Mouse (Mus musculus): ENCODE measurements around the gene Tubg1.

Tubg1 gene

DNA sequence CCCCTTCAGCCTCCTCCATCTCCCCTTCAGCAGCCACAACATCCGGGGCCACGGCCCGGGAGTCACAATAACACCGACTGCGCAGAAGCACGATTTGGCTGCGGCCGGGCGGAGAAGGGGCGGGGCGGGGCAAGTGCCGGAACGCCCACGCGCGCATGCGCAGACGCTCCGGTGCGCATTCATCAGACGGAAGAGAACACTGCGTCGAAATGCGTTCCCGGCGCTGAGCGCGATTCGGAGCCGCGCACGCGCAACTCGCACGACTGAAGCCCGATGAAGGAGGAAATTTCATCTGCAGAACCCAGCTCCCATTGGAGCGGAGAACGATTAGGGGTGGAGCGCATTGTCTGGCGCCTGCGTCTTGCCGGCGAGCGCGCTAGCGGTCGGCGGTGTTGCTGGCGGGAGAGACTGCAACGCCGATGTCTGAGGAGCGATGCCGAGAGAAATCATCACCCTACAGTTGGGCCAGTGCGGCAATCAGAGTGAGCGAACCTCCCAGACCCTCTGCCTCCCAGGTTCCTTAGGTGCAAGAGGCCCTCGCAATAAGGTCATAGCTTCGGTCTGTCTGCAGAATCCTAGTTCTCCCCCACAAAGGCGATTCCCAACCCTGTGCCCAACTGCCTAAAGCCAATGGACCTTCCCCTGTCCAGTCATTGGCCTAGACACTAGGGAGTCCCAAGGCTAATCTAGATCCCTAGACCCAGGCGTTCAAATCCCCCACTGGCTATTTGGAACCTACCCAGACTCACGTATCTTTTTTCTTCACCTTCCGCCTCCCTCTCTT, at the start of gene Tubg1, which contains the start of gene Retreg3:
Gene Tubg1, plus strand, starts transcription at position 178 of the 784 bp plus-strand sequence.
Gene Retreg3, minus strand, starts transcription at position 133 of the 784 bp plus-strand sequence.
- ATAC-seq (ENCODE audit: insufficient number of reproducible peaks, low FRiP score, low TSS enrichment) = peak; percentile 90

DNA sequence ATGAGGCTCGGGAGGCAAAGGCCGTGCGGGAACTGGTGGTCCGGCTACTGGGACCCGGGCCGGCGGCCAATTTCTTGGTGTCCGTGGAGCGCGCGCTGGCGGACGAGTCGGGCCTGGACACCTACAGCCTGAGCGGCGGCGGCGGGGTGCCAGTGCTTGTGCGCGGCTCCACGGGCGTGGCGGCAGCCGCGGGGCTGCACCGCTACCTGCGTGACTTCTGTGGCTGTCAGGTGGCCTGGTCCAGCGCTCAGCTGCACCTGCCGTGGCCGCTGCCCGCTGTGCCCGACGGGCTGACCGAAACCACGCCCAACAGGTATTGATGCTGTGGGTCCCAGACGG, 49.6 kb upstream of the Tubg1 start:
- ATAC-seq (ENCODE audit: insufficient number of reproducible peaks, low FRiP score, low TSS enrichment) = peak; percentile 22; the same call in 1 of the 2 replicates

DNA sequence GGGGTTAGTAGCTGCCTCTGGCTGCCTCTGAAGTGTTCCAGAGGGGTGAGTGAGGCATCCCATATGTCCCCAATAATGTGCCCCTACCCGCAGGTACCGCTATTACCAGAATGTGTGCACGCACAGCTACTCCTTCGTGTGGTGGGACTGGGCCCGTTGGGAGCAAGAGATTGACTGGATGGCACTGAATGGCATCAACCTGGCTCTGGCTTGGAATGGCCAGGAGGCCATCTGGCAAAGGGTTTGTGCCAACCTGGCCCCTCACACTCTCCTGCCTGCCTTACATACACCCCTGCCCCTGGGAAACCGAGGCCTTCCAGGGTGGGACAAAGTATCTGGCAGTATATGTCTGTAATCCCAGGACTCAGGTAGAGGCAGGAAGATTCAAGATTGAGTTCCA, 48.8 kb upstream of the Tubg1 start:
- no peak for ATAC-seq (ENCODE audit: insufficient number of reproducible peaks, low FRiP score, low TSS enrichment)

DNA sequence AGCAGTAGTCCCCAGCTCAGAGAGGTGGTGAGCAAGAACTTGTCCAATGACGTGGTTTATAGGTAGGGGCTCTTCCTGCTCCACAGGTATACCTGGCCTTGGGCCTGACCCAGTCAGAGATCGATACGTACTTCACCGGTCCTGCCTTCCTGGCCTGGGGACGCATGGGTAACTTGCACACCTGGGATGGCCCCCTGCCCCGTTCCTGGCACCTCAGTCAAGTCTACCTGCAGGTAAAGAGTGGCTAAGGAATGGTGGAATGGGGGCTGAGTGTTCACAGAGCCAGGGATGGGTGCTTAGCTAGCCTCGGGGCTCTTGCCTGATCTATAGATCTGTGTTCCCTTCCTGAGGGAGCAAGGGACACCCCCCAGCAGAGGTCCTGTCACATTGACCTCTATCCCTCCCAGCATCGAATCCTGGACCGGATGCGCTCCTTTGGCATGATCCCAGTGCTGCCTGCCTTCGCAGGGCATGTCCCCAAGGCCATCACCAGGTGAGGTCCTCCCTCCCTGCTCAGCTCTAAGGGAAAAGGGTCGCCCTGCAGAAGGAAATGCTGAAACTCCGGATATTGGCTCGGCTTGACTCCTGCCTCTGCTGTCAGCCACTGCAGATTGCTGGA, 47.8 kb upstream of the Tubg1 start:
- ATAC-seq (ENCODE audit: insufficient number of reproducible peaks, low FRiP score, low TSS enrichment) = no peak

DNA sequence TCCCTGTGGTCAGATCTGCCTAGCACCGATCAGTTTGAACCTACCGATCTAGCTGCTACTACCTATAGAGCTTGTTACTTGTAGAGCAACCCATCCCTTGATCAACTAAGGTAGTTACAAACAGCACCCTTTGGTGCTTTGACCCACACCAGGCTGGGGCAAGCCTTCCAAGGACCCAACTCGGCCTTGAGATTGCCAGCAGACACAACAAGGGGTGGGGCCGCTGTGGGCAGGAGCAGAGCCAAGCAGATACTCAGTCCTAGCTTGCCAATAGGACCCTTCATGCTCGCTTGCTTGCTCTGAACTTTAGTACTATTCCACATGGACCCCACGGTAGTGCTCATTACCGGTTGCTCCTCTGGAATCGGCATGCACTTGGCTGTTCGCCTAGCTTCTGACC, 41.6 kb upstream of the Tubg1 start, which contains the start of gene Hsd17b1:
Gene Hsd17b1, plus strand, starts transcription at position 291 of the 400 bp plus-strand sequence.
- no peak for ATAC-seq (ENCODE audit: insufficient number of reproducible peaks, low FRiP score, low TSS enrichment)

DNA sequence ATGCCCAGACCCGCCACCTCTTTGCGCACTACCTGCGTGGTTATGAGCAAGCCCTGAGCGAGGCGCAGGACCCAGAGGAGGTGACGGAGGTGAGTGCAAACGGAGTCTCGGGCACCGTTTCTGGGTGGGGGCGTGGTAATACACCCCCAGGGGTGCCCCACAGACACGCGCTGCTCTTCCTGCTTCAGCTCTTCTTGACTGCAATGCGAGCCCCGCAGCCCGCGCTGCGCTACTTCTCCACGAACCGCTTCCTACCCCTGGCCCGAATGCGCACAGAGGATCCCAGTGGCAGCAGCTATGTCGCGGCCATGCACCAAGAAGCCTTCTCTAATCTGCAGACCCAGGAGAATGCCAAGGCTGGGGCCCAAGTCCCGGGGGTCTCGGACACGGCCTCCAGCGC, 40.0 kb upstream of the Tubg1 start:
- ATAC-seq (ENCODE audit: insufficient number of reproducible peaks, low FRiP score, low TSS enrichment) = no peak

DNA sequence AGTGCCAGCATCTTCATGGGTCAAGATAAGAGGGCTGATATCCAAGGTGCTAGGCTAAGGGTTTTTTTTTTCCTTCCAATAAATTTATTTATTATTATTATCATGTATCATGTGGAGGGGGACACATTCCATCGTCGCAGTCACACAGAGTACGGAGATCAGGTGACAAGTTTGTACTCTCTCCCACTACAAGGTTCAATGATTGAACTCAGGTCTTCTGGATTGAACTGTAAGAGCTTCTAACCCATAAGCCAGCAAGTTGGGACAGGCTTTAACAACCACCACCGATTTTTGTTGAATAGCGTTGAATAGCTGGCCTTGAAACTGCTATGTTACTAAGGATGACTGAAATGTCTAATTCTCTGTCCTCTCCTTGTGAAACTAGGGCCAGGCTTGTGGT, 39.3 kb upstream of the Tubg1 start:
- ATAC-seq (ENCODE audit: insufficient number of reproducible peaks, low FRiP score, low TSS enrichment) = no peak

DNA sequence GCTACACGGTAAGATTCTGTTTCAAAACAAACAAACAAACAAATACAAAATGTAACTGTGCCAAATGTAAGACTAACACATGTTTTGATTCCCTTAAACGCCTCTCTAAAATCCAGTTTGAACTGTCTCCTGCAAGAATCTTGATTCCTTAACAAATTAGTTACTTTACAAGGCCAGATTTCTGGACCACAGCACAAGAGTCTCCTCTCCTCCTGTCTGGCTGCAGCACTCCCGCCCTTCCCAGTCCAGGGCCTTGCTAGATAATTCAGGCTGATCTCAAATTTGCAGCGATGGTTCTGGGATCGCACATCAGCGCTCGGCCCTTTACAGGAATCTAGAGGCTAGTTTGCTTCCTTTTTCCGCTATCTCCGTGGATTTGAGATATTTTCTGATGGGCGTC, 38.1 kb upstream of the Tubg1 start:
- ATAC-seq (ENCODE audit: insufficient number of reproducible peaks, low FRiP score, low TSS enrichment) = no peak

DNA sequence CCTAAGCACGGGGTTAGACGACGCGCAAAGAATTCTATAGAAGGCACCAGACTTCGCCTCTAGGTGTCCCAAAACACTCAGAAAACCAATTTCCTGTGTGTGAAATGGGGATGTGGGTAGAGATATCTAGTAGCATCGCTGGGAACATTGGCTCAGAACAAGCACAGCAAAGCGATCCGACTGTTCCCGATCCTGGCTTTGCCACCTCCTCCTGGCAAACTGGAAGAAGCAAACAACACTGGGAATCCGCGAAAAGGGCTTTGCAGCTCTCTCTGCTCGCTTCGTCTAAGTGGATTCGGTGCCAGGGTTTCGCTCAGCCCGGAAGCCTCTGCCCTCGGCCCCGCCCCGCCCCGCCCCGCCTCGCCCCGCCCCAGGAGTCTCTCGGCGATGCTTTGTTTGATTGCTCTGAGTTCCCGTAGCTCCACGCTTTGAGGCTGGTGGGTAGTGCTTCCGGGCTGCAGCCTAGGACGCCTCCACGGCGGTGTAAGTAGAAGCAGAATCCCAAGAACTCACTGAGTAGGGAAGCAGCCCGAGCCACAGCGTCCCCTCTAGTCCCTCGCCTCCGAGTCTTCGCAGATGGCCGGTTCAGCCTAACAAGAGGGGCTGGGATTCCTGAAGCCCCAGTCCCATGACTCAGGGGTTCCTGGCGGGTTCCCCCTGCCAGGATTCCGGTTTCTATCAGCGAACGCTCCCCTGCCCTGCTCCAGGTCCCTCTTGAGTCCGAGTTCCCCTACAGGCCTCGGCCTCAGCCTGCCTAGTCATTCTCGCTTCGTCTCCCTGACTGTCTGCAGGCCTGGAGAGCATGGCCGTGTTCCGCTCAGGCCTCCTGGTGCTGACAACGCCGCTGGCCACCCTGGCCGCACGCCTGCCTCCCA, 37.3 kb upstream of the Tubg1 start, which contains the start of gene Coasy:
Gene Coasy, plus strand, starts transcription at position 358 of the 875 bp plus-strand sequence.
- peak; percentile 69 for ATAC-seq (ENCODE audit: insufficient number of reproducible peaks, low FRiP score, low TSS enrichment)

DNA sequence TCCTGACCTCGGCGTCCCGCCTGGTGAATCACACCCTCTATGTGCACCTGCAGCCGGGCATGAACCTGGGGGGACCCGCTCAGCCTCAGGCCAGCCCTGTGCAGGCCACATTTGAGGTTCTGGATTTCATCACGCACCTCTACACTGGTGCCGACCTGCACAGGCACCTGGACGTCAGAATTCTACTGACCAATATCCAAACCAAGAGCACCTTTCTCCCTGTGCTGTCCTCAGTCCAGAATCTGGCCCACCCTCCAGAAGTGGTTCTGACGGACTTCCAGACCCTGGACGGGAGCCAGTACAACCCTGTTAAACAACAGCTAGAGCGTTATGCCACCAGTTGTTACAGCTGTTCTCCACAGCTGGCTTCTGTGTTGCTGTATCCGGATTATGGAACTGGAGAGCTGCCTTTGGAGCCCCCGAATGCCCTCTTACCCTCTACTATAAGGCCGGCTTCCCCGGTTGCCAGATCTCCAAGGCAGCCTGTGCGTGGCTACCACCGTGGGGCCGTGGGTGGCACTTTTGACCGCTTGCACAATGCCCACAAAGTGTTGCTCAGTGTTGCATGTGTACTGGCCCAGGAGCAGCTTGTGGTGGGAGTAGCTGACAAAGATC, 36.5 kb upstream of the Tubg1 start:
- no peak for ATAC-seq (ENCODE audit: insufficient number of reproducible peaks, low FRiP score, low TSS enrichment)

DNA sequence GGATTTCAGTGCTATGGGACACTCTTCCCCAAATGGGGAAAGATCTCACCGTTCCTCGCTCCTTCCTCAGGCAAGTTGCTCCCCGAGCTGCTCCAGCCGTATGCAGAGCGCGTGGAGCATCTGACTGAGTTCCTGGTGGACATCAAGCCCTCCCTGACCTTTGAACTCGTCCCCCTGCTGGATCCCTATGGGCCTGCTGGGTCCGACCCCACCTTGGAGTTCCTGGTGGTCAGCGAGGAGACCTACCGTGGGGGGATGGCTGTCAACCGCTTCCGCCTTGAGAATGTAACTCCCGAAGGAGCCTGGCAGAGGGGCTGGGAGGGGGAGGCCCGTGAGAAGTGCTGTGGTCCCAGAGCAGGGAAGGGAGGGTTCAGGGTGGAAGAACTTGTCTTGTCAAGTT, 35.5 kb upstream of the Tubg1 start:
- ATAC-seq (ENCODE audit: insufficient number of reproducible peaks, low FRiP score, low TSS enrichment) = no peak

DNA sequence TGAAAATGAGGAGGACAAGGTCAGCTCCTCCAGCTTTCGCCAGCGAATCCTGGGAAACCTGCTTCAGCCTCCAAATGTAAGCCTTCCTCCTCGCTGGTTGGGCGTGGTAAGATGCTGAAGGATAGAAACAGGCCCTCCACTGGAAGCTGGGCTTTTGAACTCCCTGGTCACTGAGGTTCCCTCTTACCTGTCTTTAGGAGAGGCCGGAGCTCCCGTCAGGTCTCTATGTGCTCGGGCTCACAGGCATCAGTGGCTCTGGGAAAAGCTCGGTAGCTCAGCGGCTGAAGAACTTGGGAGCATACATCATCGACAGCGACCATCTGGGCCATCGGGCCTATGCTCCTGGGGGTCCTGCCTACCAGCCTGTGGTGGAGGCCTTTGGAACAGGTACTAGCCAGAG, 34.9 kb upstream of the Tubg1 start:
- ATAC-seq (ENCODE audit: insufficient number of reproducible peaks, low FRiP score, low TSS enrichment) = no peak

DNA sequence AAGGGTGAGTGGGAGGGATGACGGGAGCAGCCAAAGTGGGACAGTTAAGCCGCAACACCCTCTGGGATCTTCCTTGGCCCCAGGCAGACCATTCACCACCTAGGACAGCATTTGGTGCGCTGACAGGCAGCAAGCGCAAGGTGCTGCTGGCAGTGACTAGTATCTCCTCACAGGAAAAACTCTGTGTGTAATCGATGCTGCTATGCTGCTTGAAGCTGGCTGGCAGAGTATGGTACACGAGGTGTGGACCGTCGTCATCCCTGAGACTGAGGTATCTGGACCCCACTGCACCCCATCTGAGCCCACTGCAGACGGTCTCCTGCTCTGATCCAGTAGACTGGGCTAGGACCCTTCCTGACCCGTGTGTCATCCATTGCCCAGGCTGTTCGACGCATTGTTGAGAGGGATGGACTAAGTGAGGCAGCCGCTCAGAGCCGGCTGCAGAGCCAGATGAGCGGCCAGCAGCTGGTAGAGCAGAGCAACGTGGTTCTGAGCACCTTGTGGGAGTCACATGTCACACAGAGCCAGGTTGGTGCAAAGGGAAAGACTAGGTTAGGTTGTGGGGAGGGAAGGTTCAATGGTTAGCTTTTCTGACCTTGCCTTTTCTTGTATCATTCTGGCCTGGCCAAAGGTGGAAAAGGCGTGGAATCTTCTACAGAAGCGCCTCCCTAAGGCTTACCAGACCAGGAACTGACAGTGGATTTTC, 34.0 kb upstream of the Tubg1 start:
- ATAC-seq (ENCODE audit: insufficient number of reproducible peaks, low FRiP score, low TSS enrichment) = no peak

DNA sequence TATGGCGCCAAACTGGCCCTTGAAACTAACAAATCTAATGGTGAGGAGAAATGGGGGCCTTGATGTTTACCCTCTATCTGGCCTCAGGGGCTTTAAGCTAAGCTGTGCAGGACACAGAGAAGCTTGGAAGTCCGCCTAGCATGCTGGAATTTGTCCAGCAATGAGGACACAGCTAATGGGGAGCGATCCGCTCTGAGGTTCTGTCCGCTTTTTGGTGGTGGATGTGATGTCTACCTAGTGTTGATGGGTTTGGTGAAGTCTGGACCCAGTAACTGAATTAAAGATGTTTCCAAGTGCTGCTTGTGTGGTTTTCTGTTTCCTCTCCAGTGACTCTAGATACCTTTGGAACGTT, 33.4 kb upstream of the Tubg1 start:
- no peak for ATAC-seq (ENCODE audit: insufficient number of reproducible peaks, low FRiP score, low TSS enrichment)

DNA sequence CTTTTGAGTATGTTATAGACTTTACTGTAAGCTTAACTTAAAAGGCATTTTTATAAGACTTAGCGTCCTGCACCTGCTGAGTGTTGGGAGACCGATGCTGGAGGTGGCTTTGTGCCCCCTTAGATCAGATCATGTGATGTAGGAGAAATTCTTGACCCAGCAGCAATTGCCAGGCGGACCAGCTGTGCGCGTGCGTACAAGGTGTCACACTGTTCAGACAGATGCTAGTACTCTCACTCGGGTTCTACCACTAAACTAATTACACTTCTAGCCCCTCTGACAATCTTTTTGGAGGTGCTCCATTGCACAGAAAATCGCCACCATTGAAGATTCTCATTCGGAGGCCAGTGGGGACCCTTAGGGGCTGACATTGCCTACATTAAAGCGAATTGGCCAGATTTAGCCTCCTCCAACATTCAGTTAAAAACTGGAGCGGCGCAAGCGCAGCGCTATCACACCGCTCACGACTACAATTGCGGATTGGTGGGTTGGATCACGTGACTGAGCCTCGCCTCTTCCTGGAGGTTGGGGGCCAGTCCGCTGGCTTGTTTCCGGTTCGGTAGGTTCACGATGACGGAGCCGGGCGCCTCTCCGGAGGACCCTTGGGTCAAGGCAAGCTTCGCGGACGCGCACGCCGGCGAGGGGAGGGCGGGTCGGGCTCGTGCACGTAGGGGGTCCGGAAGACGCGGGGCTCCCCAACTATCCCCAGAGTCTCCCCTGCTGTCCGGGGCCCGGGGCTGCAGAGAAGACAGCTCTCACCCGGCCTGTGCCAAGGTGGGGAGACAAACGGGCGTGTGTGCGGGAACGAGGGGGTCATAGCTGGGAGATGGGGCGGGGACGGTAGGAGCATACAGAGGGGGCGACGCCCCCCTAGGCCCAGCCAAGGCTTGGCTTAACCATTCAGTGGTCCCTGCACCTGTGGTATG, 32.7 kb upstream of the Tubg1 start, which contains the start of gene Mlx:
Gene Mlx, plus strand, starts transcription at position 522 of the 926 bp plus-strand sequence.
- ATAC-seq (ENCODE audit: insufficient number of reproducible peaks, low FRiP score, low TSS enrichment) = peak; percentile 37; the same call in 1 of the 2 replicates

DNA sequence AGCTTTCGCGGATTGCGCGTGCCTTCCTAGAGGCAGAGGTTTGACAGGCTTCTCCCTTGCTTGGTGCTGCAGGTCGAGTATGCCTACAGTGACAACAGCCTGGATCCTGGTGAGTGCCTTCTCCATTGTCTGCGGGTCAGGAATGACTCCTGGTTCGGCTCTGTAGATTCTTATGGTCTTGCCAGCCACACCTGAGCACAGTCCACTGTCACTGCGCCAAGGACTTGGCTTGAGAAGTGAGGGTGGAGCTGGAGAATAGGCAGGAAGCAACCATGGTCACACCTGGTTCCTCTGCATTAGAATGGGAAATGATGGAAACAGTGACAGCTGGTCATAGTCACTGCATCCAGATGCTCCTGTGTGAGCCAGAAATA, 32.1 kb upstream of the Tubg1 start:
- ATAC-seq (ENCODE audit: insufficient number of reproducible peaks, low FRiP score, low TSS enrichment) = no peak

DNA sequence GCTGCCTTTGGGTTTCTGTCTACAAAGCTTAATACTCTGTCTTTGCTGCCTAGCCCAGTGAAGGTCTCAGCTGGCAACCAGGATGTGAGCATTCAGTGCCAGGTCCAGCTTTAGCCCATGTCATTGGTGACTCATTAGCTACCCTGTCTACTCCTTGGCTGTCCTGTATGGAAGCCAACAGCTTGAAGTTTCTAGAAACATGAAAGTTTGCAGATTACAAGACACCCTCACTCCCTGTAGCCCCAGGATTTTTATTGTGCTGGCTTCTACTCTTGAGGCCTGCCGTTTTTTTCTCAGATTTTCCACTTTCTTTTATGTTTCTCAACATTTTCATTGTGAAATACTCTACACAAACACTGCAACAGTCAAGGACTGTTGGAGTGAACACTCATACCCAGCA, 29.8 kb upstream of the Tubg1 start:
- ATAC-seq (ENCODE audit: insufficient number of reproducible peaks, low FRiP score, low TSS enrichment) = no peak

DNA sequence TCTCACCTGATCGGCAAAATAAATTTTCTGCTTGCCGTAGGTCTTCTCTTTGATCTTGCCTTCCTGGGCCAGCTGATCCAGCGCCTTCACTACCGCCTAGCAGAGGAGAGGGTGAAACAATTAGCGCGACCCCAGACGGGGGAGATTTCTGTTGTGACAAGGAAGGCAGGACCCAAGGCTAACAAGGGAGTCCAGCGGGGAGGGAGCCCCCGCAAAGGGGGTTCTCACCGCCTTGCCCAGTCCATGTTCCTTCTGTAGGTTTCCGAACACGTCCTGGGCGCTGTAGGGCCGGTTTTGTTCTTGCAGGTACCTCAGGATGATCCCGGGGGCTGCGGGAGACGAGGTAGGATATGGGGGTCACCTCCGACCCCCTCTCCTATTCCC, 24.8 kb upstream of the Tubg1 start:
- no peak for ATAC-seq (ENCODE audit: insufficient number of reproducible peaks, low FRiP score, low TSS enrichment)
